Mouse (Mus musculus): Measurements from ENCODE around the gene Gm5483. TPM values are rescaled to one million over a fixed set of nuclear protein-coding genes. Genes with fewer than 3 reads are reported as not detected.
"Not testable (repeated sequence)": the region's sequence is repeated elsewhere in the genome, so short reads cannot be mapped to it uniquely, and the experiment has no call there.

Gm5483 gene
- total RNA-seq (2021), result not detected
- long read RNA-seq, experiment 1, result 0 reads
- long read RNA-seq, experiment 2, result 0 reads

GRCm38 (mm10) chr16:36183912-36184311 is at the start of gene Gm5483:
Gm5483 (plus strand) TSS chr16:36184212.
- DNase-seq (ENCODE audit: low spot score in 2 of 2); H3K4me3 ChIP-seq; H3K27ac ChIP-seq: not testable (repeated sequence)

GRCm38 (mm10) chr16:36138201-36138600 is 45.8 kb upstream of the Gm5483 start:
- H3K27ac ChIP-seq, result no peak overlapping the region

GRCm38 (mm10) chr16:36156402-36156975 is 27.5 kb upstream of the Gm5483 start, which contains the start of gene Stfa2l1:
Stfa2l1 (plus strand) TSS chr16:36156811.
- DNase-seq (ENCODE audit: low spot score in 2 of 2), result no peak
- TF ChIP-seq CTCF (conservative IDR thresholded peaks at IDR 0.05), result no peak

More at GRCm38 (mm10) chr16:36138201-36138600, 45.8 kb upstream of the Gm5483 start:
- no peak for DNase-seq (ENCODE audit: low spot score in 2 of 2)
- H3K4me3 ChIP-seq, result no peak overlapping the region
- no peak for TF ChIP-seq CTCF (conservative IDR thresholded peaks at IDR 0.05)

GRCm38 (mm10) chr16:36167841-36168240 is 16.2 kb upstream of the Gm5483 start:
- not testable (repeated sequence) for H3K27ac ChIP-seq; DNase-seq (ENCODE audit: low spot score in 2 of 2); H3K4me3 ChIP-seq

More at GRCm38 (mm10) chr16:36156402-36156975, 27.5 kb upstream of the Gm5483 start, which contains the start of gene Stfa2l1:
- H3K27ac ChIP-seq, result no peak within 1 kb of the TSS
- H3K4me3 ChIP-seq, result no peak within 1 kb of the TSS

GRCm38 (mm10) chr16:36176108-36176507 is 7.9 kb upstream of the Gm5483 start:
- no peak for DNase-seq (ENCODE audit: low spot score in 2 of 2)
- Histone ChIP-seq H3K27ac (no peak overlapping the region), H3K4me3 (no peak overlapping the region)
- no peak for TF ChIP-seq CTCF (conservative IDR thresholded peaks at IDR 0.05)

GRCm38 (mm10) chr16:36179910-36180309 is 4.1 kb upstream of the Gm5483 start:
- no peak for DNase-seq (ENCODE audit: low spot score in 2 of 2)
- TF ChIP-seq CTCF (conservative IDR thresholded peaks at IDR 0.05), result no peak
- H3K4me3 ChIP-seq, result no peak overlapping the region
- no peak overlapping the region for H3K27ac ChIP-seq

- no peak overlapping the region for H3K4me3 ChIP-seq
- no peak overlapping the region for H3K27ac ChIP-seq
- TF ChIP-seq CTCF (conservative IDR thresholded peaks at IDR 0.05), result no peak
- DNase-seq (ENCODE audit: low spot score in 2 of 2), result no peak
Measured at GRCm38 (mm10) chr16:36199226-36199625, 15.2 kb downstream of the Gm5483 start.

- Histone ChIP-seq H3K27ac (no peak overlapping the region), H3K4me3 (no peak overlapping the region)
- no peak for DNase-seq (ENCODE audit: low spot score in 2 of 2)
- TF ChIP-seq CTCF (conservative IDR thresholded peaks at IDR 0.05), result no peak
Measured at GRCm38 (mm10) chr16:36203846-36204245, 19.8 kb downstream of the Gm5483 start.

- H3K4me3 ChIP-seq; DNase-seq (ENCODE audit: low spot score in 2 of 2); H3K27ac ChIP-seq: not testable (repeated sequence)
Measured at GRCm38 (mm10) chr16:36205684-36206083, 21.7 kb downstream of the Gm5483 start.

GRCm38 (mm10) chr16:36209967-36210453 is 26.0 kb downstream of the Gm5483 start, which contains the start of gene Gm5416:
Gm5416 (plus strand) TSS chr16:36210403.
- H3K27ac ChIP-seq, result no peak within 1 kb of the TSS
- no peak for TF ChIP-seq CTCF (conservative IDR thresholded peaks at IDR 0.05)
- no peak for DNase-seq (ENCODE audit: low spot score in 2 of 2)
- H3K4me3 ChIP-seq, result no peak within 1 kb of the TSS

GRCm38 (mm10) chr16:36221168-36221567 is 37.2 kb downstream of the Gm5483 start, which contains the start of gene 2010005H15Rik:
2010005H15Rik (plus strand) TSS chr16:36221468.
- DNase-seq (ENCODE audit: low spot score in 2 of 2); H3K27ac ChIP-seq; H3K4me3 ChIP-seq: not testable (repeated sequence)

Other genes with a start within 250 kb of the Gm5483 start
- gene Parp9, start 245.7 kb upstream of the Gm5483 start, total RNA-seq (2021), result 1 to 10 TPM; 3.1 to 3.6 TPM
- 1 to 10 TPM; 4.8 TPM for gene Dtx3l, start 245.1 kb upstream of the Gm5483 start, total RNA-seq (2021)
- gene Kpna1, start 205.5 kb upstream of the Gm5483 start, total RNA-seq (2021), result 100 to 1,000 TPM; 139 to 141 TPM
- 1 to 10 TPM; 5.5 to 5.8 TPM for gene Wdr5b, start 143.0 kb upstream of the Gm5483 start, total RNA-seq (2021)
- 10 to 100 TPM; 74.2 to 83.6 TPM for gene Fam162a, start 112.6 kb upstream of the Gm5483 start, total RNA-seq (2021)
- 10 to 100 TPM; 22.1 to 22.5 TPM for gene Ccdc58, start 112.5 kb upstream of the Gm5483 start, total RNA-seq (2021)
- not detected for gene Csta1, start 53.0 kb upstream of the Gm5483 start, total RNA-seq (2021)
- not detected for gene Stfa2l1, start 27.4 kb upstream of the Gm5483 start, total RNA-seq (2021)
- gene Gm5416, start 26.2 kb downstream of the Gm5483 start, total RNA-seq (2021), result not detected
- gene 2010005H15Rik, start 37.3 kb downstream of the Gm5483 start, total RNA-seq (2021), result not detected
- not detected for gene Stfa1, start 92.7 kb downstream of the Gm5483 start, total RNA-seq (2021)
- not detected for gene BC117090, start 150.1 kb downstream of the Gm5483 start, total RNA-seq (2021)
- not detected for gene BC100530, start 183.5 kb downstream of the Gm5483 start, total RNA-seq (2021)
- gene Stfa2, start 224.2 kb downstream of the Gm5483 start, total RNA-seq (2021), result not detected